Mouse (Mus musculus) kidney, postnatal 4 days (tissue): ENCODE data around the gene Trdn.

ENCODE experiments used
- DNase-seq, 2 experiments: peaks; one replicate each; pipeline ENCODE4 v3.0.0; 2021; ENCODE audit warnings: mixed read lengths in 2 of 2

Gene Trdn

DNA sequence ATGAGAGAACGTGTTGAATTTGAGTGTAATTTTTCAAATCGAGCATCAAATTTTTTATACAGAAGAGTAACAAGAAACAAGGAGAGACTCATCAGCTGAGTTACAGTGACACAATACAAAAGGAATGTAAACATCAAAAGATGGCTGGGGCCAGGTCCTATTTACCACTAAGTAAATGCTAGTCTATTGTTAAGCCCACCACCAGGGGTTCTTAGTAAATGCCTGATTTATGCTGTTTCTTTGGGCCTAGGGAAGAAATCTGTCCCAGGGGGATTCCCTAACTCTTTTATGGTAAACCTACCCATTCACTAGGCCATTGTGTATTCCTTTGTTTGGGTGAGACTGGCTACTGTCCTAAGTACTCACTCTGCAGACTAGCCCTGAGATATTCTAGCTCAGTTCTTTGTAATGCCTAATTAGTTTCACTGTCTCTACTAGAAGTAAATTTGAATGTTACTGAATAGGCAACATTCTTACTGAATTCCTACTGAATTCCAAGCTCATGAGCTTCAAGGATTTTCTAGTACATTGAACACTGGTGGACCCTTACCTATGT lies 295.2 kb downstream of the Trdn start:
- DNase-seq: no peak
